Comparison of ENCODE assay signal across 1 mouse cellular context in genomic region chr3:105880419-105880818, GRCm38 (mm10).
TF ChIP-seq lines count a peak whose summit lies in the region.

No protein-coding gene starts in this region.

TF ChIP-seq in MEL, 35 proteins besides CTCF, POLR2A, EP300 and RAD21:
- TF ChIP-seq ZMIZ1 (IDR thresholded peaks at IDR 0.05; ENCODE audit: low read depth, low read length) (no peak), ZC3H11A (IDR thresholded peaks at IDR 0.05; ENCODE audit: low read depth, low read length) (no peak), CHD2 (IDR thresholded peaks at IDR 0.05; ENCODE audit: low read length) (no peak), ETS1 (IDR thresholded peaks at IDR 0.05; ENCODE audit: low read depth, low read length) (peak; percentile 32; the same call in 1 of the 2 replicates)
